Mouse (Mus musculus): ENCODE measurements around the gene Celf1.
"Not testable (repeated sequence)": the region's sequence is repeated elsewhere in the genome, so short reads cannot be mapped to it uniquely, and the experiment has no call there.

Celf1 gene

GRCm38 (mm10) chr2:91023956-91024355 lies 83.8 kb downstream of the Celf1 start:
- peak; percentile 36 for DNase-seq (ENCODE audit: low spot score)

GRCm38 (mm10) chr2:91025081-91025516 lies 84.9 kb downstream of the Celf1 start:
- no peak for DNase-seq (ENCODE audit: low spot score)

- peak; percentile 57 for DNase-seq (ENCODE audit: low spot score)
Measured at GRCm38 (mm10) chr2:91026491-91026890, 86.3 kb downstream of the Celf1 start.

- DNase-seq (ENCODE audit: low spot score): peak; percentile 80
Measured at GRCm38 (mm10) chr2:91027391-91028214, 87.4 kb downstream of the Celf1 start.

- DNase-seq (ENCODE audit: low spot score): no peak
Measured at GRCm38 (mm10) chr2:91031216-91031615, 91.0 kb downstream of the Celf1 start.

- peak; percentile 45 for DNase-seq (ENCODE audit: low spot score)
Measured at GRCm38 (mm10) chr2:91033000-91033399, 92.8 kb downstream of the Celf1 start.

- DNase-seq (ENCODE audit: low spot score): no peak
Measured at GRCm38 (mm10) chr2:91035385-91035784, 95.2 kb downstream of the Celf1 start, which contains the start of gene Rapsn. Rapsn (plus strand) TSS chr2:91035620.

- no peak for DNase-seq (ENCODE audit: low spot score)
Measured at GRCm38 (mm10) chr2:91041786-91042185, 101.6 kb downstream of the Celf1 start.

- no peak for DNase-seq (ENCODE audit: low spot score)
Measured at GRCm38 (mm10) chr2:91042651-91043398, 102.6 kb downstream of the Celf1 start.

GRCm38 (mm10) chr2:91044727-91045126 lies 104.5 kb downstream of the Celf1 start:
- no peak for DNase-seq (ENCODE audit: low spot score)

GRCm38 (mm10) chr2:91045805-91046204 lies 105.6 kb downstream of the Celf1 start:
- not testable (repeated sequence) for DNase-seq (ENCODE audit: low spot score)

GRCm38 (mm10) chr2:91047359-91047758 lies 107.2 kb downstream of the Celf1 start:
- no peak for DNase-seq (ENCODE audit: low spot score)

- DNase-seq (ENCODE audit: low spot score): no peak
Measured at GRCm38 (mm10) chr2:91051917-91052316, 111.7 kb downstream of the Celf1 start.

GRCm38 (mm10) chr2:91052752-91053151 lies 112.6 kb downstream of the Celf1 start:
- DNase-seq (ENCODE audit: low spot score): no peak

GRCm38 (mm10) chr2:91053181-91053933 lies 113.2 kb downstream of the Celf1 start:
- DNase-seq (ENCODE audit: low spot score): no peak

- DNase-seq (ENCODE audit: low spot score): peak; percentile 90
Measured at GRCm38 (mm10) chr2:91053934-91054382, 113.8 kb downstream of the Celf1 start, which contains the start of gene Psmc3. Psmc3 (plus strand) TSS chr2:91054009.

- no peak for DNase-seq (ENCODE audit: low spot score)
Measured at GRCm38 (mm10) chr2:91058435-91058834, 118.3 kb downstream of the Celf1 start.

- no peak for DNase-seq (ENCODE audit: low spot score)
Measured at GRCm38 (mm10) chr2:91059376-91059775, 119.2 kb downstream of the Celf1 start.

GRCm38 (mm10) chr2:91060544-91061355 lies 120.6 kb downstream of the Celf1 start:
- DNase-seq (ENCODE audit: low spot score): peak; percentile 72

- no peak for DNase-seq (ENCODE audit: low spot score)
Measured at GRCm38 (mm10) chr2:91061849-91062481, 121.8 kb downstream of the Celf1 start.
